Mouse (Mus musculus): ENCODE results near the gene Bglap2. TPM values are rescaled to one million over a fixed set of nuclear protein-coding genes. Genes with fewer than 3 reads are reported as not detected.
A peak's percentile ranks its signal among the peaks of the same experiment; 100 is the strongest.

Bglap2 gene
- polyA plus RNA-seq, 1 experiment from 2014 or later = not detected

DNA sequence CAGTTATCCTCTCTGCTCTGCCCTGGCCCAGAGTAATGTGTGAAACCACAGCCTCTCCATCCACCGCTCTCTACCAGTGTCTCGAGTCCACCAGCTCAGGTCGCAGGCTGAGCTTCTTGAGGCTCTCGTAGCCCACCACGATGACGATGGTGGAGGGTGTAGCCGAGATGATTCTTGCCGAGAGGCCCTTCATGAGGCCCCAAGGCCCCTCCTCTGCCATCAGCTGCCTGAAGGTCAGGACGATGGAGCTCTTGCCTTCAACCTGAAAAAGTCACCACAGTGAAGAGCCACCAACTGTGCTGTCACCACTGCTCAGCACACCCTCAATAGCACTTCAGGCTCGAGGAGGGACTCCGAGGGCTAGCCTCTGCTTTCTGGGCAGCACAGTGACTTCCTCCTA lies 34.1 kb upstream of the Bglap2 start:
- H3K4me3 ChIP-seq (ENCODE audit: low read length) = no peak overlapping the region
- no peak overlapping the region for H3K4me2 ChIP-seq (replicated peaks; ENCODE audit: low read depth, low read length)
- no peaks in the 10 kb centered on the region for H3K27me3 ChIP-seq (ENCODE audit: insufficient read depth, low read length)
- WGBS = 85% methylated on average over 11 of the region's 11 CpGs
- no peak overlapping the region for H3K9ac ChIP-seq (replicated peaks; ENCODE audit: low read length)
- no peak for ATAC-seq (ENCODE audit: low FRiP score, low TSS enrichment)
- peaks cover 30% of the 10 kb centered on the region for H3K36me3 ChIP-seq (ENCODE audit: insufficient read depth, low read length)
- no peaks in the 10 kb centered on the region for H3K9me3 ChIP-seq (ENCODE audit: low read length)
- H3K4me1 ChIP-seq (ENCODE audit: insufficient read depth, low read length) = peaks cover 18% of the 10 kb centered on the region
- H3K27ac ChIP-seq (ENCODE audit: low read length) = no peak overlapping the region

DNA sequence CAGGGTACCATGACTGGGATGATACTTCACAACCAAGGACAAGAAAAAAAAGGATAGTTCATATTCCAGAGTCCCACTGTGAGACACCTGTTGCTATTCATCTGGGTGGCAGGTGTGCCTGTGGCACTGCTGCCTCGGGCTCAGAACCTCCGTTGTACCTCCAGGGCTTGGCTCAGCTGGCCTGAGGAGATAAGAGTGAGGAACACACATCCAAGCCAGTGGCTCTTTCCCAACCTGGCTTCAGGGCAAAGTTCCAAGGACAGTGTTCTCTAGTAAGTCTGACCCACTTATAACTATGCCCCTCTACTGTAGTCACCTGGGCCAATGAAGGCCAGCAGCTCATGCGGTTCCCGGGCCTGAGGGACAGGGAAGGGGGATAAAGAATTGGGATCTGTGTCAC lies 33.2 kb upstream of the Bglap2 start:
- no peak for ATAC-seq (ENCODE audit: low FRiP score, low TSS enrichment)
- peaks cover 26% of the 10 kb centered on the region for H3K4me1 ChIP-seq (ENCODE audit: insufficient read depth, low read length)
- 92% methylated on average over 4 of the region's 4 CpGs for WGBS
- no peaks in the 10 kb centered on the region for H3K27me3 ChIP-seq (ENCODE audit: insufficient read depth, low read length)
- H3K4me2 ChIP-seq (replicated peaks; ENCODE audit: low read depth, low read length) = no peak overlapping the region
- peaks cover 25% of the 10 kb centered on the region for H3K36me3 ChIP-seq (ENCODE audit: insufficient read depth, low read length)
- H3K9me3 ChIP-seq (ENCODE audit: low read length) = no peaks in the 10 kb centered on the region
- no peak overlapping the region for H3K4me3 ChIP-seq (ENCODE audit: low read length)
- no peak overlapping the region for H3K9ac ChIP-seq (replicated peaks; ENCODE audit: low read length)
- no peak overlapping the region for H3K27ac ChIP-seq (ENCODE audit: low read length)

DNA sequence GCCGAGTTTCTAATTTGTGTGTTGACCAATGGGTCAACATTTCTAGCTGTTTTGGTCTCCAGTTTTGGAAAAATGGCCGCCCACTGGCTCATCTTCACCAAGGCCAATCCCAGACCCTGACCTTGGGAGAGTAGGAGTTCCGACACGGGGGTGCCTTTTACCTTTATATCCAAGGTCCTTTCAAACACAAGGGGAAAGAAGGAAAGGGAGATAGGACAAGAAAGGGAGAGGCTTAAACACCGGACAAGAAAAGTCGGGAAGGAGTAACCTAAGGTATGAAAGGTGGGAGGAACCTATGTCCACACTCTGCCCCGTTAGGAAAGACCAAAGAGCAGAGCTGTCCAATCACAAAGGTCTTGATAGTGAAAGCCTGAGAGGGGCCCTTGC lies 32.1 kb upstream of the Bglap2 start:
- no peak; the same call in 1 of the 2 replicates for ATAC-seq (ENCODE audit: low FRiP score, low TSS enrichment)
- 24% methylated on average over 7 of the region's 7 CpGs for WGBS
- Histone ChIP-seq H3K4me1 (ENCODE audit: insufficient read depth, low read length) (peaks cover 30% of the 10 kb centered on the region), H3K27ac (ENCODE audit: low read length) (peak overlapping the region; percentile 98), H3K4me2 (replicated peaks; ENCODE audit: low read depth, low read length) (peak overlapping the region; percentile 51), H3K27me3 (ENCODE audit: insufficient read depth, low read length) (no peaks in the 10 kb centered on the region), H3K9ac (replicated peaks; ENCODE audit: low read length) (peak overlapping the region; percentile 92), H3K9me3 (ENCODE audit: low read length) (no peaks in the 10 kb centered on the region), H3K36me3 (ENCODE audit: insufficient read depth, low read length) (peaks cover 17% of the 10 kb centered on the region), H3K4me3 (ENCODE audit: low read length) (peak overlapping the region; percentile 76)

DNA sequence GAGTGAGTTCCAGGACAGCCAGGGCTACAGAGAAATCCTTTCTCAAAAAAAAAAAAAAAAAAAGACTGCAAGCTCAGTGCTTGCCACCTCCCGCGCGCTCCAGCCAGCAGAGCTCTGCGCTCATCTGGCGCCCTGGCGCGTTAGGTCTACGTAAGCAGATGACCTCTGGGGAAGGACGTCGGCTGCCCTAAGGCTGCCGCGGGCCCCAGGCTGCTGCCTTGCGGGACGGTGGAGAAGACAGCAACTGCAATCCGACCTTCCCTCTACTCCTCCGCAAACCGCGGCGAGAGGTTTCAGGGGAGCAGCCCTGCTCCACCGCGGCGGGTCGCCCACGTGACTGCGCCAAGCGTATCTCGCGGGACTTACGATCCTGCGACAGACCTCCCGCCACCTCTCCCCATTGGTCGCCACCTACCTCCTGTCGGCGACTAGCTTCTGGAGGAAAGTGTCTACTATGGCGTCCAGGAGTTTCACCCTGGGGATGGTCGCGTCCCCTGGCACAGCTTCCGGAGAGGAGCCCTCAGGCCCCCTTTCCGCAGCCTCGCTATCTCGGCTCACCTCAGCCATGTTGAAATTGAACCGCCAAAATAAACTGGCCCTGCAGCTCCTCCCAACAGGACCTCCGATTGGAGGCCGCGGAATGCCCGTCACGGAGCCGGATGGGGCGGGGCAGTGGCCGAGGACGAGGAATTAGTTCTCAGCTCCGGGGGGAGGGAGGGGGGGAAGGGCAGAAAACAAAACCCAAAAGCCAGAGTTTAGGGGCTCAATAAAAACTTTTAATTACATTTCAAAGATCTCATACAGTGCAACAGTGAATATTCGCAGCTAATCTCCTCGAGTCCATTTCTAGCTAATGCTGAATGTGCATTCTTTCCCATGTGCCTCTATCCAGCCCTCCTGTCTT lies 31.5 kb upstream of the Bglap2 start, which contains the start of gene Pmf1:
Pmf1 (minus strand) TSS at position 591 of the 904 bp plus-strand sequence.
- H3K27me3 ChIP-seq (ENCODE audit: insufficient read depth, low read length) = no peaks in the 10 kb centered on the region
- WGBS = under 1% methylated on average over 54 of the region's 54 CpGs
- H3K4me2 ChIP-seq (replicated peaks; ENCODE audit: low read depth, low read length) = peak within 1 kb of the TSS; percentile 51
- no peaks in the 10 kb centered on the region for H3K9me3 ChIP-seq (ENCODE audit: low read length)
- H3K36me3 ChIP-seq (ENCODE audit: insufficient read depth, low read length) = peaks cover 13% of the 10 kb centered on the region
- peak within 1 kb of the TSS; percentile 76 for H3K4me3 ChIP-seq (ENCODE audit: low read length)
- peaks cover 30% of the 10 kb centered on the region for H3K4me1 ChIP-seq (ENCODE audit: insufficient read depth, low read length)
- peak within 1 kb of the TSS; percentile 98 for H3K27ac ChIP-seq (ENCODE audit: low read length)
- peak; percentile 92 for ATAC-seq (ENCODE audit: low FRiP score, low TSS enrichment)
- H3K9ac ChIP-seq (replicated peaks; ENCODE audit: low read length) = peak within 1 kb of the TSS; percentile 92

DNA sequence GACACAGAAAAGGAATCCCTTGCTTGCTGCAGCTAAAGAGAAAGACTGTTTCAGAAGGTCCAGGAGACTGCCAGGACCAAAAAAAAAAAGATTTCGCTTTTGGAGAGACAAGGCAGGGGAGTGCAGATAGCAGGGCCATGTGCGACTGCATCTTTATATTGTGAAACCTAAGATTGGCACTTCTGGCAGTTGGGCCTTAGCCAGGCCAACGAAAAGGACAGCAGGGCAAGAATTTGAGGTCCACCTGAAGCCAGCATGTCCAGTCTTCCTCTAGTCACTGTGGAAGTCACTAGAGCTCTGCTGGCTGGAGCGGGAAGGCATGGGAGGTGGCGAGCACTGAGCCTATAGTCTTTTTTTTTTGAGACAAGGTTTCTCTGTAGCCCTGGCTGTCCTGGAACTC lies 30.5 kb upstream of the Bglap2 start:
- no peak for ATAC-seq (ENCODE audit: low FRiP score, low TSS enrichment)
- 38% methylated on average over 5 of the region's 5 CpGs for WGBS
- Histone ChIP-seq H3K4me1 (ENCODE audit: insufficient read depth, low read length) (peaks cover 30% of the 10 kb centered on the region), H3K36me3 (ENCODE audit: insufficient read depth, low read length) (peaks cover 9% of the 10 kb centered on the region), H3K4me2 (replicated peaks; ENCODE audit: low read depth, low read length) (peak overlapping the region; percentile 51), H3K27ac (ENCODE audit: low read length) (peak overlapping the region; percentile 36; the same call in 1 of the 2 replicates), H3K9me3 (ENCODE audit: low read length) (no peaks in the 10 kb centered on the region), H3K27me3 (ENCODE audit: insufficient read depth, low read length) (no peaks in the 10 kb centered on the region), H3K4me3 (ENCODE audit: low read length) (peak overlapping the region; percentile 76), H3K9ac (replicated peaks; ENCODE audit: low read length) (peak overlapping the region; percentile 92)

DNA sequence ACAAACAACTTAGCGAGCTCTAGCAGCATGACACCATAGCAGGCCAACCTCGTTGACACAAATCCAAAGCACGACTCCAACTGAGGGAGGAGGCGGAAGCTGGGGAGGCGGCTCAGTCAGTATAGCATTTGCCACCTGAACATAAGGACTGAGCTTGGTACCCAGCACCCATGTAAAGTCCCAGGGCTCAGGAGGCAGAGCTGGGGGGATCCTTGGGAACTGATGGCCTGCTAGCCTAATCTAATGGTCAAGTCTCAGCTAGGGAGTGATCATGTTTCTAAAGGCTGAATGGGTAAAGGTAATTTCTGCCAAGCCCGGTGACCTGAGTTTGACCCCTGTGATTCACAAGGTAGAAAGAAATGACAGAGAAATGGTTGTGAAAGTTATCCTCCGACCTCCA lies 29.0 kb upstream of the Bglap2 start:
- H3K27ac ChIP-seq (ENCODE audit: low read length) = no peak overlapping the region
- peaks cover 30% of the 10 kb centered on the region for H3K4me1 ChIP-seq (ENCODE audit: insufficient read depth, low read length)
- no peak overlapping the region for H3K4me3 ChIP-seq (ENCODE audit: low read length)
- WGBS = 53% methylated on average over 7 of the region's 7 CpGs
- H3K36me3 ChIP-seq (ENCODE audit: insufficient read depth, low read length) = peaks cover 12% of the 10 kb centered on the region
- H3K9ac ChIP-seq (replicated peaks; ENCODE audit: low read length) = 0 out of 2 replicates have a peak overlapping the region, but pooled peaks have one; percentile 6
- no peak for ATAC-seq (ENCODE audit: low FRiP score, low TSS enrichment)
- H3K9me3 ChIP-seq (ENCODE audit: low read length) = no peaks in the 10 kb centered on the region
- no peak overlapping the region for H3K4me2 ChIP-seq (replicated peaks; ENCODE audit: low read depth, low read length)
- H3K27me3 ChIP-seq (ENCODE audit: insufficient read depth, low read length) = no peaks in the 10 kb centered on the region

DNA sequence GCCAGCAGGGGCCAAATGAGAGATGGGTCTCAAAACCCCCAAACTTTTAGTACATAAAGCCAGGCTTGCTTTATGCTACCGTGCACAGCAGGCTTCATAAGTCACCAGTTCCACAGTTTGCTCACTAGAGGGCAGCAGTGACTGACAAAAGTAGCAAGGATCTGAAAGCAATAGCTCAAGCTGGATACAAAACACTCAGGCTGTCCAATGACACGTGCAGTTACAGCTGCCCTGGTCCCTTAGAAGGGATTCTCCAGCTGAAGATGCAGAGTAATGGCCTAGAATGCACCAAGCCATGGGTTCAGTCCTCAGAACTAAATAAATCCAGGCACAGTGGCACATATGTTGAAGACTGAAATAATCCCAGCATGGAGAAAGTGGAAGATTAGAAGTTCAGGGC lies 28.6 kb upstream of the Bglap2 start:
- peak overlapping the region; percentile 53; the same call in 1 of the 2 replicates for H3K9ac ChIP-seq (replicated peaks; ENCODE audit: low read length)

DNA sequence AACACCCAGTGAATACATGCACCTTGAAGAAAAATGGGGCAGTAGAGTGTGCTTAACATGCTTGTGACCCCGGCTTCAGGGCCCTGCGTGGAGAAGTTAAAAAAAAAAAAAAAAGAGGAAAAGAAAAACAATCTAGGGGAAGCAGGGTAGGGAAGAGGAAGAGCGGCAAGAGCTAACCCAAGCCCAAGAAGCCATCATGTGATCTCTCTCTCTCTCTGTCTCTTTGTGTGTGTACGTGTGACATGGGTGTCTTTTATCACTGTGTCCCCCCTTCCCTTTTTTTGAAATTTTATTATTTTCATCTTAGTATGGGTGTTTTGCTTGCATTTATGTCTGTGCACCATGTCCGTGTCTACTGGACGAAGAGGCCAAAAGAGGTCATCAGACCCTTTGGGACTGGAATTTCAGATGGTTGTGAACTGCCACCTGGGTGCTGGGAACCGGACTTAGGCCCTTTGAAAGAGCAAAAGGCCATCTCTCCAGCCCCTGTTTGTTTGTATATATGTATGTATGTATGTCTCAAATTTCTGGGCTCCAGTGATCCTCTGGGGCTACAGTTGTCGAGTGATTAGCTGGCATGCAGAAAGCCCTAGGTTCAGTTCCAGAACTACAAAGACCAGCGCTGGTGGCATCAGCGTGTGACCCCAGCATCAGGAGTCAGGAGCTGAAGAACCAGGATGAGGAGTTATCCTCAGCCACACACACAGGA lies 25.2 kb upstream of the Bglap2 start:
- Histone ChIP-seq H3K4me1 (ENCODE audit: insufficient read depth, low read length) (peaks cover 14% of the 10 kb centered on the region), H3K9ac (replicated peaks; ENCODE audit: low read length) (no peak overlapping the region), H3K27ac (ENCODE audit: low read length) (no peak overlapping the region), H3K4me2 (replicated peaks; ENCODE audit: low read depth, low read length) (no peak overlapping the region), H3K9me3 (ENCODE audit: low read length) (no peaks in the 10 kb centered on the region), H3K27me3 (ENCODE audit: insufficient read depth, low read length) (no peaks in the 10 kb centered on the region), H3K4me3 (ENCODE audit: low read length) (no peak overlapping the region), H3K36me3 (ENCODE audit: insufficient read depth, low read length) (peaks cover 11% of the 10 kb centered on the region)
- 86% methylated on average over 10 of the region's 10 CpGs for WGBS
- ATAC-seq (ENCODE audit: low FRiP score, low TSS enrichment) = no peak

More for the DNA sequence above, 28.6 kb upstream of the Bglap2 start:
- peaks cover 7% of the 10 kb centered on the region for H3K36me3 ChIP-seq (ENCODE audit: insufficient read depth, low read length)
- H3K4me2 ChIP-seq (replicated peaks; ENCODE audit: low read depth, low read length) = no peak overlapping the region
- no peaks in the 10 kb centered on the region for H3K27me3 ChIP-seq (ENCODE audit: insufficient read depth, low read length)
- no peaks in the 10 kb centered on the region for H3K9me3 ChIP-seq (ENCODE audit: low read length)
- WGBS = 1% methylated on average over 2 of the region's 2 CpGs
- no peak overlapping the region for H3K27ac ChIP-seq (ENCODE audit: low read length)
- peaks cover 30% of the 10 kb centered on the region for H3K4me1 ChIP-seq (ENCODE audit: insufficient read depth, low read length)
- no peak for ATAC-seq (ENCODE audit: low FRiP score, low TSS enrichment)
- H3K4me3 ChIP-seq (ENCODE audit: low read length) = no peak overlapping the region

DNA sequence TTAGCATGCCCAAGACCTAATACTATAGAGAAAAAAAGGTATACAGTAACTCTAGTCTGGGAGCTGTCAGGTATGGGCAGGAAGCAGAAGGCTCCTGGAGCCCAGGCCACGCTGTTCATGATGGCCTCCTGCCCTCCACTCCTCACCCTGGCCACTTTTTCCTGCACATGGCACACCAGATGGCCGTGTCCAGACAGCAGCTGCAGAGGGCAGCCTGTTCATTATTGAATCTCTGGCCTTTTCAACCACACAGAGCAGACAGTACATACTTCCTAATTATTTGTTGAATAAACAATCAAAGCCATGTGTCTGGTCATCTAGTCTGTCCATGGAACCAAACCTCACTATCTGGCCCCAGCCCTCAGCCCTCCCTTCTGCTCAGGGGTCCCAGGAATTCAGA lies 20.2 kb upstream of the Bglap2 start:
- Histone ChIP-seq H3K4me1 (ENCODE audit: insufficient read depth, low read length) (no peaks in the 10 kb centered on the region), H3K27ac (ENCODE audit: low read length) (no peak overlapping the region), H3K36me3 (ENCODE audit: insufficient read depth, low read length) (peaks cover 36% of the 10 kb centered on the region), H3K9me3 (ENCODE audit: low read length) (no peaks in the 10 kb centered on the region), H3K27me3 (ENCODE audit: insufficient read depth, low read length) (no peaks in the 10 kb centered on the region), H3K9ac (replicated peaks; ENCODE audit: low read length) (no peak overlapping the region), H3K4me3 (ENCODE audit: low read length) (no peak overlapping the region), H3K4me2 (replicated peaks; ENCODE audit: low read depth, low read length) (no peak overlapping the region)
- ATAC-seq (ENCODE audit: low FRiP score, low TSS enrichment) = no peak
- 70% methylated on average over 2 of the region's 2 CpGs for WGBS
